Mouse (Mus musculus): ENCODE results near the gene Myh2. TPM values are rescaled to one million over a fixed set of nuclear protein-coding genes. Genes with fewer than 3 reads are reported as not detected.

Myh2 gene
- polyA plus RNA-seq, 1 experiment: not detected

DNA sequence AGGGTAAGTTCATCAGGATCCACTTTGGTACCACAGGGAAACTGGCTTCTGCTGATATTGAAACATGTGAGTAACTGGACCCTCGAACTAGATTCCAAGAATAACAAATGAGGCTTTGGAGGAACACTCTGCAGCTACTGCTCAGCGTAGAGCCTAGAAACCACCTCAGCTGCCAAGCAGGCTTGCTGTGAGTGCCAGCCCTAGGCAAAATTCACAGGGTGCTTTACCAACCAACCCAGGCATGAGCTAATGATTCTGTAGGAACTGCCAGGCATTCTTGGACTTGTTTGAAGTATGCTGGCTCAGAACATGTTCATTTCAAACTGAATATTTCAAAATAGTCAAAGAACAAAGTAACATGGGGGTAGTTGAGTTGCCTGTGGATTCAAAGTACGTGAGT is 33.9 kb downstream of the Myh2 start:
- WGBS: 67% methylated on average over 3 of the region's 3 CpGs
- no peak overlapping the region for H3K4me3 ChIP-seq (ENCODE audit: low read depth, low read length)
- H3K27ac ChIP-seq (ENCODE audit: insufficient read depth, low read depth, low read length): no peak overlapping the region
- no peaks in the 10 kb centered on the region for H3K36me3 ChIP-seq (ENCODE audit: control insufficient read depth, insufficient read depth, low read length)
- TF ChIP-seq POLR2A (IDR thresholded peaks at IDR 0.05; ENCODE audit: low read depth, low read length): no peak
- no peak for TF ChIP-seq CTCF (IDR thresholded peaks at IDR 0.05; ENCODE audit: extremely low read depth, insufficient read length, insufficient replicate concordance, low read depth, low read length)
- H3K27me3 ChIP-seq (ENCODE audit: control insufficient read depth, insufficient read depth, low read length): no peaks in the 10 kb centered on the region
- H3K4me1 ChIP-seq (ENCODE audit: control insufficient read depth, insufficient read depth, insufficient read length, low read length): no peaks in the 10 kb centered on the region

- 86% methylated on average over 8 of the region's 8 CpGs for WGBS
- no peaks in the 10 kb centered on the region for H3K27me3 ChIP-seq (ENCODE audit: control insufficient read depth, insufficient read depth, low read length)
- H3K4me3 ChIP-seq (ENCODE audit: low read depth, low read length): no peak overlapping the region
- H3K4me1 ChIP-seq (ENCODE audit: control insufficient read depth, insufficient read depth, insufficient read length, low read length): no peaks in the 10 kb centered on the region
- no peaks in the 10 kb centered on the region for H3K36me3 ChIP-seq (ENCODE audit: control insufficient read depth, insufficient read depth, low read length)
- TF ChIP-seq POLR2A (IDR thresholded peaks at IDR 0.05; ENCODE audit: low read depth, low read length): no peak
- no peak for TF ChIP-seq CTCF (IDR thresholded peaks at IDR 0.05; ENCODE audit: extremely low read depth, insufficient read length, insufficient replicate concordance, low read depth, low read length)
- H3K27ac ChIP-seq (ENCODE audit: insufficient read depth, low read depth, low read length): no peak overlapping the region
These were observed 51.0 kb downstream of the Myh2 start for GRCm38 (mm10) chr11:67221803-67222202.

DNA sequence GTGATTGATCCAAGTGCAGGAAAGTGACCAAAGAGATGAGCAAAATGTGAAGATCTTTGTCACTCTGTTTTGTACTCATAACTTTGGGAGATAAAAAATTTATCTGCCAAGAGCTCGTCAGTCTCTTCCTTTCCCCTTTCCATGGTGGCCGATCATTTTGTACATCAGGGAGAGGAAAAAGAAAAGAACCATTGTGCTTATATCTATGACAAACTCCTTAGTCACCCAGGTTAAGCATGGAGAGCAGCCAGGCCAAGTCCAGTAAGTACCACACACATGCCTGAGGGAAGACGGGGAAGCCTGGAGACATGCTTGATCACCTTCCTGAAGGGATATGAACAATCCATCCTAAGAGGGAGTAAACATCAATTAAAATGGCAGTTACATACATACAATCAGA is 53.6 kb downstream of the Myh2 start:
- Histone ChIP-seq H3K4me3 (ENCODE audit: low read depth, low read length) (no peak overlapping the region), H3K4me1 (ENCODE audit: control insufficient read depth, insufficient read depth, insufficient read length, low read length) (no peaks in the 10 kb centered on the region), H3K36me3 (ENCODE audit: control insufficient read depth, insufficient read depth, low read length) (no peaks in the 10 kb centered on the region), H3K27me3 (ENCODE audit: control insufficient read depth, insufficient read depth, low read length) (no peaks in the 10 kb centered on the region), H3K27ac (ENCODE audit: insufficient read depth, low read depth, low read length) (no peak overlapping the region)
- 74% methylated on average over 3 of the region's 3 CpGs for WGBS
- TF ChIP-seq CTCF (IDR thresholded peaks at IDR 0.05; ENCODE audit: extremely low read depth, insufficient read length, insufficient replicate concordance, low read depth, low read length) (no peak), POLR2A (IDR thresholded peaks at IDR 0.05; ENCODE audit: low read depth, low read length) (no peak)

GRCm38 (mm10) chr11:67228731-67229130 is 57.9 kb downstream of the Myh2 start:
- no peaks in the 10 kb centered on the region for H3K4me1 ChIP-seq (ENCODE audit: control insufficient read depth, insufficient read depth, insufficient read length, low read length)
- no peak for TF ChIP-seq CTCF (IDR thresholded peaks at IDR 0.05; ENCODE audit: extremely low read depth, insufficient read length, insufficient replicate concordance, low read depth, low read length)
- no peak overlapping the region for H3K4me3 ChIP-seq (ENCODE audit: low read depth, low read length)
- H3K36me3 ChIP-seq (ENCODE audit: control insufficient read depth, insufficient read depth, low read length): no peaks in the 10 kb centered on the region
- no peaks in the 10 kb centered on the region for H3K27me3 ChIP-seq (ENCODE audit: control insufficient read depth, insufficient read depth, low read length)
- WGBS: 80% methylated on average over 3 of the region's 3 CpGs
- H3K27ac ChIP-seq (ENCODE audit: insufficient read depth, low read depth, low read length): no peak overlapping the region

- no peaks in the 10 kb centered on the region for H3K27me3 ChIP-seq (ENCODE audit: control insufficient read depth, insufficient read depth, low read length)
- H3K4me3 ChIP-seq (ENCODE audit: low read depth, low read length): no peak overlapping the region
- no peak overlapping the region for H3K27ac ChIP-seq (ENCODE audit: insufficient read depth, low read depth, low read length)
- no peak for TF ChIP-seq POLR2A (IDR thresholded peaks at IDR 0.05; ENCODE audit: low read depth, low read length)
- no peak for TF ChIP-seq CTCF (IDR thresholded peaks at IDR 0.05; ENCODE audit: extremely low read depth, insufficient read length, insufficient replicate concordance, low read depth, low read length)
- WGBS: 77% methylated on average over 5 of the region's 5 CpGs
- H3K36me3 ChIP-seq (ENCODE audit: control insufficient read depth, insufficient read depth, low read length): no peaks in the 10 kb centered on the region
- H3K4me1 ChIP-seq (ENCODE audit: control insufficient read depth, insufficient read depth, insufficient read length, low read length): no peaks in the 10 kb centered on the region
These were observed 58.3 kb downstream of the Myh2 start for GRCm38 (mm10) chr11:67229166-67229565.

GRCm38 (mm10) chr11:67229946-67230345 is 59.1 kb downstream of the Myh2 start:
- WGBS: 68% methylated on average over 2 of the region's 2 CpGs
- no peak for TF ChIP-seq POLR2A (IDR thresholded peaks at IDR 0.05; ENCODE audit: low read depth, low read length)
- TF ChIP-seq CTCF (IDR thresholded peaks at IDR 0.05; ENCODE audit: extremely low read depth, insufficient read length, insufficient replicate concordance, low read depth, low read length): no peak

DNA sequence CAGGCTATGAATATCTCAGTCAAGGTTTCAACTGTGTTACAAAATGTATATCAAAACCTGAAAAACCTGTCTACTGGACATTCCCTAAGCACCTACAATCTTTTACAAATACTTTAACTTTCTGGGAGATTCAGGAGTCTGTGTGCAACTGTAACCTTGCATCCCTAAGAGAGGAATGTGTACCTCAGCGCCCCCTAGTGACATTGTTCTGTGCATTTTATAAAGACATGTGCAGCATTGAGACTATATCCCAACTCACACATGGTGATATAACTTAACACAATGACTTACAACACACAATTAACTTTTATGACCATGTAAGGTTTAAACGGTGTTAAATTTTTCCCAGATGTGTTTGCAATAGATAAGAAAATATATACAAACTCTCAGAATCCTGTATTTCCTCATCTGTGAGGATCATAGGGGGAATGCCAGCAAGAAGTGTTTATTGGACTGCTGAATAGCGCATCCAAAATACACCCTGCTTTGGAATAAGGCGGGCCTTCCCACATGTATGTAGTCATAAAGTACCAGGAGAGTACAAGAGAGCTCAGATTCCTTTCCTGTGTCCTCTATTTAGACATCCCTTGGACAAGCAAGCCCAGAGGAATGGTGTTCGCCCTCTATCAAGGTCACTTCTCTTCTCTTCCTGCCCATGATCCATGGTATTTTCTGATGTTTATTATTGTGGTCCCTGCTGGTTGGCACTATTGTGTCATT is 65.0 kb downstream of the Myh2 start:
- TF ChIP-seq POLR2A (IDR thresholded peaks at IDR 0.05; ENCODE audit: low read depth, low read length) (no peak), CTCF (IDR thresholded peaks at IDR 0.05; ENCODE audit: extremely low read depth, insufficient read length, insufficient replicate concordance, low read depth, low read length) (no peak)
- Histone ChIP-seq H3K4me1 (ENCODE audit: control insufficient read depth, insufficient read depth, insufficient read length, low read length) (no peaks in the 10 kb centered on the region), H3K27me3 (ENCODE audit: control insufficient read depth, insufficient read depth, low read length) (no peaks in the 10 kb centered on the region), H3K27ac (ENCODE audit: insufficient read depth, low read depth, low read length) (no peak overlapping the region), H3K4me3 (ENCODE audit: low read depth, low read length) (no peak overlapping the region), H3K36me3 (ENCODE audit: control insufficient read depth, insufficient read depth, low read length) (no peaks in the 10 kb centered on the region)
- 53% methylated on average over 5 of the region's 5 CpGs for WGBS

More at GRCm38 (mm10) chr11:67229946-67230345, 59.1 kb downstream of the Myh2 start:
- no peaks in the 10 kb centered on the region for H3K27me3 ChIP-seq (ENCODE audit: control insufficient read depth, insufficient read depth, low read length)
- H3K4me1 ChIP-seq (ENCODE audit: control insufficient read depth, insufficient read depth, insufficient read length, low read length): no peaks in the 10 kb centered on the region
- H3K36me3 ChIP-seq (ENCODE audit: control insufficient read depth, insufficient read depth, low read length): no peaks in the 10 kb centered on the region
- no peak overlapping the region for H3K4me3 ChIP-seq (ENCODE audit: low read depth, low read length)
- H3K27ac ChIP-seq (ENCODE audit: insufficient read depth, low read depth, low read length): no peak overlapping the region

Measured in small intestine, adult 2 months (tissue).